Mouse (Mus musculus): ENCODE results near the gene Cers1. TPM values are rescaled to one million over a fixed set of nuclear protein-coding genes. Genes with fewer than 3 reads are reported as not detected.

The Cers1 gene
- polyA plus RNA-seq, 1 experiment from 2014 or later: 31.9 TPM

DNA sequence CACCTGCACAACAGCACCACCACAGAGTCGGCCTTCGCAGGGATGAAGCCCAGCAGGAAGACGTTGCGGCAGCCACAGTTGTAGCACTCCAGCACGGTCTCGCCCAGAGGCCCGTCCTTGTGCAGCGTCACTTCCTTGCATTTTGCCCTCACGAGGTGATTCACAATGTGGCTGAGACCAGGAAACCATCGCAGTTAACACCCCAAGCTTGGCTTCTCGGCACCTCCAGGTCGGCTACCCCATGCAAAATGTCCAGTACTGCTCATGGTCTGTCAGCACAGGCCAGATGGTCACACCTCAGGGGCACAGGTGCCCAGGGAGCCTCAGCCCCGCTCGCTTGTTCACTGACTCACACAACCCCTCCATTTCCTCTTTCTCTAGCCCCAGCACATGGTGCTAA lies 26.4 kb downstream of the Cers1 start:
- no peak overlapping the region for H3K9ac ChIP-seq (replicated peaks)
- no peak overlapping the region for H3K4me2 ChIP-seq (replicated peaks)
- H3K4me3 ChIP-seq: no peak overlapping the region
- H3K9me3 ChIP-seq: no peaks in the 10 kb centered on the region
- H3K27me3 ChIP-seq: no peaks in the 10 kb centered on the region
- peaks cover 63% of the 10 kb centered on the region for H3K36me3 ChIP-seq
- no peak overlapping the region for H3K27ac ChIP-seq (replicated peaks)
- WGBS: 91% methylated on average over 14 of the region's 14 CpGs
- peaks cover 14% of the 10 kb centered on the region for H3K4me1 ChIP-seq
- no peak for ATAC-seq (replicated peaks)

DNA sequence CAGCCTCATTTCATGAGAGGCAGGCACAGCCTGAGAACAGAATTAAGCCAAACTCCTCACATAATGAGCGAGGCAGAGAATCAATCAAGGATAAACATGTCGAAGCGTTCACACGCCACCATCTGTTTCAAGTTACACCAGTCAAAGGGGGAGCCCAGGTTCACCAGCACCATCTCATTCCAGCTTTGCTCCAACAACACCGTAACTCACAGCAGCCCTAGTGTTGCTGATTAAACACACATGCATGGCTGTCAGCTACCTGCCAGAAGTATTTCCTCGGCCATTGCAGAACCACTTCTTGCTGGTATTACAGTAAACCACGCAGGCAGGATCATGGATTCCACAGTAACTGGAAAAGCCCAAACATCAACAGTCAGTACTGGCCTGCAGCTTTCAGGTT lies 27.5 kb downstream of the Cers1 start:
- Histone ChIP-seq H3K4me2 (replicated peaks) (no peak overlapping the region), H3K36me3 (peaks cover 52% of the 10 kb centered on the region), H3K27ac (replicated peaks) (peak overlapping the region; percentile 18; the same call in 1 of the 2 replicates), H3K4me3 (no peak overlapping the region), H3K9ac (replicated peaks) (no peak overlapping the region; the same call in 1 of the 2 replicates), H3K9me3 (no peaks in the 10 kb centered on the region), H3K4me1 (peaks cover 19% of the 10 kb centered on the region), H3K27me3 (no peaks in the 10 kb centered on the region)
- ATAC-seq (replicated peaks): no peak
- 71% methylated on average over 7 of the region's 7 CpGs for WGBS

DNA sequence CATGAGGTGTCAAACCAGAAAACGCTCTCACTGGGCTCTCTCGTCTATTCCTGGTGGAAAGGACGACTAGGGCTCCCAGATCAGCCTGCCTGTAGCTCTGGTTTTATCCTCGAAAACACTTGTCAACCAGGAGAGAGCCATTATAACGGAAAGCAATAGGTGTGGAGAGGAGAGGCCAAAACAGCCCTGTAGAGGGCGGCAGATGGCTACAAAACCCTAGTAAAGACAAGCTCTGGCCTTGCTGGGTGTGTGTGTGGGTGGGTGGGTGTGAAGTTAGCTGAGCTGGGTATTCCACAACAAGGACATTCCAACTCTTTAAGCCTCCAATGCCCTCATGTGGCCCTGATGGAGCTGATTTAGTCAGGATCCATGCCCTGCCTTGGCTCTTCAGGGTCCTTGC lies 28.1 kb downstream of the Cers1 start:
- WGBS: 62% methylated on average over 6 of the region's 6 CpGs
- Histone ChIP-seq H3K36me3 (peaks cover 46% of the 10 kb centered on the region), H3K27me3 (no peaks in the 10 kb centered on the region), H3K9ac (replicated peaks) (no peak overlapping the region; the same call in 1 of the 2 replicates), H3K4me2 (replicated peaks) (no peak overlapping the region), H3K4me1 (peaks cover 24% of the 10 kb centered on the region), H3K27ac (replicated peaks) (0 out of 2 replicates have a peak overlapping the region, but pooled peaks have one; percentile 18), H3K4me3 (no peak overlapping the region), H3K9me3 (no peaks in the 10 kb centered on the region)
- peak; percentile 46; the same call in 1 of the 2 replicates for ATAC-seq (replicated peaks)

DNA sequence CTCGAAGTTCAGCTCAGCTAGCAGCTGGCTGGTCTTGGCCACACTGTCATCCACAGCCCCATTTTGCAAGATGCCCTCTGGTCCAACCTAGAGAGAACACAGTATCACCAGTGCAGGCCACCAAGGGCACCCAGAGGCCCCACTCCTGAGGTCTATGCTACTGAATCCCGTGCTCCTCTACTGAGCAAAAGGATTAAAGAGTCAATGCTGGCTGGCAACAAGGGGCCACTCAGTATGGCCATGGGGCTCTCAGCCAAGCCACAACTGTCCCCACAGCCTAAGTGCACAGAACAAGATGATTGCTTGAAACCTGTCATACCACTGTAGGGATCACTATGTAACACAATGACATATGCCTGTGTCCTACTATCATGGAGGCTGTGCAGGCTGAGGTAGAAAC lies 28.7 kb downstream of the Cers1 start:
- no peak for ATAC-seq (replicated peaks)
- no peak overlapping the region for H3K4me2 ChIP-seq (replicated peaks)
- H3K9ac ChIP-seq (replicated peaks): no peak overlapping the region
- H3K4me1 ChIP-seq: peaks cover 24% of the 10 kb centered on the region
- H3K27ac ChIP-seq (replicated peaks): no peak overlapping the region
- peaks cover 41% of the 10 kb centered on the region for H3K36me3 ChIP-seq
- H3K9me3 ChIP-seq: no peaks in the 10 kb centered on the region
- H3K4me3 ChIP-seq: no peak overlapping the region
- H3K27me3 ChIP-seq: no peaks in the 10 kb centered on the region
- WGBS: 88% methylated on average over 2 of the region's 2 CpGs

DNA sequence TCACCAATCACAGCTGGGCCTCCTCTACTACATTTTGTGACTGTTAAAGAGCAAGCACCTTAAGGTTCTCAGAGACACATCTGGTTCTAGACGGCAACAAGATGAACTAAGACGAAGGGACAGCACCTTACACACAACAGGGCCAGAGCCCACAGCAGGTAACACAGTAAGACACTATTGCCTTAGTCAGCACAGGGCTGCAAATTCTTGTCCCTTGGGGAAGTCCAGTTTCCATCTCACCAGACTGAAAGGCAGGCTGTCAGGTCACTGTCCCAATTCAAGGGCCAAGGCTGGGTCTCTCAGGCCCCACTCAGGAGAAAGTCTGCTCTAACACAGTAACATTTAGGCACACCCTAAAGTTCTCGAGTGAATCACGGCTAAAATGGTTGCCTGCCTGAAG lies 31.9 kb downstream of the Cers1 start:
- no peak overlapping the region for H3K4me3 ChIP-seq
- H3K9me3 ChIP-seq: no peaks in the 10 kb centered on the region
- no peaks in the 10 kb centered on the region for H3K27me3 ChIP-seq
- H3K9ac ChIP-seq (replicated peaks): no peak overlapping the region
- 86% methylated on average over 4 of the region's 4 CpGs for whole genome bisulfite sequencing
- peaks cover 55% of the 10 kb centered on the region for H3K4me1 ChIP-seq
- no peak overlapping the region for H3K27ac ChIP-seq (replicated peaks)
- no peak for ATAC-seq (replicated peaks)
- no peak overlapping the region for H3K4me2 ChIP-seq (replicated peaks)
- peaks cover 10% of the 10 kb centered on the region for H3K36me3 ChIP-seq

DNA sequence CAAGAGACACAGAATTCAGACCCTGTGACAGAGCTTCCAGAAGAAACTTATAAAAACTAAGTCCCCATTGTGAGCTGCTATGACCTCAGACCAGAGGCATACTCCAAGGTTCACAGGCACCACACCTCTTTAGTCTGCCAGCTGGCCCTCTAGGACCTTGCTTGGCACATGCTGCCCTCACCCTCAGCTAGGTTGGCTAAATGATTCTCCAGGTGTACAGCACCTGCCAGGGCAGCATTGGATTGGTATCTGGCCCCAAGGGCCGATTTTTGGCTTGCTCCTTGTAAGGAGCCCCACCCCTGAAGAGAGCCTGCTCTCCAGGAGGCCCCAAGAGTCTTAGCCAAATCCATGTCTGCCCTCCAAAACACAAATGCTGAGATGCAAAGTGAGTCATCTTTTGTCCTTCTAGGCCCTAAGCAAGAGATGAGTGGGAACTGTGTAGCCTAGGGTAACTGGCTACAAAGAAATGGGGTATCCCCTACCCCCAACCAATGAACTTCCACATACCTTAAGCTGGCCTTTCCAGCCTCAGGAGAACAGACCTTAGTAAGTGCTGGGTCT lies 32.4 kb downstream of the Cers1 start:
- 95% methylated on average over 1 of the region's 1 CpGs for WGBS
- H3K4me1 ChIP-seq: peaks cover 51% of the 10 kb centered on the region
- no peaks in the 10 kb centered on the region for H3K9me3 ChIP-seq
- H3K4me2 ChIP-seq (replicated peaks): no peak overlapping the region
- H3K27me3 ChIP-seq: no peaks in the 10 kb centered on the region
- no peak overlapping the region for H3K27ac ChIP-seq (replicated peaks)
- ATAC-seq (replicated peaks): no peak
- H3K36me3 ChIP-seq: peaks cover 5% of the 10 kb centered on the region
- H3K9ac ChIP-seq (replicated peaks): no peak overlapping the region
- H3K4me3 ChIP-seq: no peak overlapping the region

DNA sequence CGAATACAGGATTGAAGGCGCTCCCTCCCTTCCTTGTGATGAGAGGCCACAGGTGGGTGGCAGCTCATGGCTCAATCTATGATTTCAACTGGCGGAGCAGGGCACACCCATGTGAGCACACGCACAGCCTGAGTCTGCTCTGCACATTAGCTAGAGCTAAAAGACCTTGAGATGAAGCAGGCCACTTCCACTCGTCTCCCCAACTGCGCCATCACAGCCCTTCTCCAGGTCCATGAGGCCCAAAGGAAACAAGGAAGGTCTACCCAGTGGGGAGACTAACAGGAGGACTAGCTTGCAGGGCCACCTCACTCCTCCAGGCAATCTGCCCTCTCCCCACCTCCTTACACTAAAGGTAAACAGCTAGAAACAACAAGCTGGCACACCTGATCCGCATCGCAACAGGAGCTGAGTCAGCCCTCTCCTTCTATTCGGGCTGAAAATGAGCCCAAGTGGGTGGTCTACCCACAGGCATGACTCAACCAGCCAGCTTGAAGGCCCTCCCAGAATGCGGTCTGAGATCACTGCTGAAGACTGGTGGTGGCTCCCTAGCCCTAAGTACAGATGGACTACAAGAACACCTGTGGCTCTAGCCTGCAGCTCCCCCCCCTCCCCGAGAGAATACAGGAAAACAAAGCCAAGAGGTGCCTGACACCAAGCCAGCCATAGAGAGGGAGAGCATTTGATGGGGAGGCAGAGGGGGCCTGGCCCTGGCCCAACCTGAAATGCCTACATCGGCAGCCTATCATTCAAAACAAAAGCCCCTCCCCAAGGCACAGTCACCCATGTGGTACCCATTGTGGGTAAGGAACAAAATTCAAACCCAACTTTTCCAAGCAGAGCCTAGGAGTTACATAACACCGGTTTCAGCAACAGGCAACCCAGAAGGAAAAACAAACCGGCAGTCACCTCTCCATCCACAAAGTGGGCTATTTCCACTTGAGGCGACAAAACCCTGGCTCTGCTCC lies 35.7 kb downstream of the Cers1 start:
- peak overlapping the region; percentile 95 for H3K4me2 ChIP-seq (replicated peaks)
- ATAC-seq (replicated peaks): no peak
- 44% methylated on average over 15 of the region's 15 CpGs for WGBS
- H3K9ac ChIP-seq (replicated peaks): peak overlapping the region; percentile 90
- no peaks in the 10 kb centered on the region for H3K27me3 ChIP-seq
- H3K4me3 ChIP-seq: peak overlapping the region; percentile 100
- H3K4me1 ChIP-seq: peaks cover 50% of the 10 kb centered on the region
- H3K36me3 ChIP-seq: no peaks in the 10 kb centered on the region
- H3K27ac ChIP-seq (replicated peaks): no peak overlapping the region
- no peaks in the 10 kb centered on the region for H3K9me3 ChIP-seq

DNA sequence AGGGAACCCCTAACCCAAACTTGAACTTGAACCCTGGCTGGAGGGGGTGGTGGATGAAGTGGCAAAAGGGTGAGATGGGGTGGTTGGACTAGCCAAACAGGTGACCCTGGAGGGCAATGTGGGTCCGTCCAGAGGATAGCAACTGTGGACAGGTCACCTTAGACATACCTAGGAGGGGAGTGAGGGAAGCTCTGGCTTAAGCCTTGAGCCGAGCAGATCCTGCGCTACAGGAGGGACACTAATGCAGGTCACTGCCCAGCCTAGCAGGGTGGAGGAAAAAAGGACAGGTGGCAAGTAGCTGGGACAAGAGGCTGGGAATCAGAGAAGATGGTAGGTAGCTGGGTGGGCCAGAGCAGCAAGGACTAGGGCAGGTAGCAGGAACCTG lies 36.4 kb downstream of the Cers1 start:
- peak overlapping the region; percentile 95 for H3K4me2 ChIP-seq (replicated peaks)
- no peaks in the 10 kb centered on the region for H3K36me3 ChIP-seq
- H3K4me3 ChIP-seq: peak overlapping the region; percentile 100
- peaks cover 50% of the 10 kb centered on the region for H3K4me1 ChIP-seq
- WGBS: 29% methylated on average over 3 of the region's 3 CpGs
- H3K9ac ChIP-seq (replicated peaks): peak overlapping the region; percentile 90
- H3K27ac ChIP-seq (replicated peaks): no peak overlapping the region
- H3K27me3 ChIP-seq: no peaks in the 10 kb centered on the region
- H3K9me3 ChIP-seq: no peaks in the 10 kb centered on the region
- ATAC-seq (replicated peaks): no peak

DNA sequence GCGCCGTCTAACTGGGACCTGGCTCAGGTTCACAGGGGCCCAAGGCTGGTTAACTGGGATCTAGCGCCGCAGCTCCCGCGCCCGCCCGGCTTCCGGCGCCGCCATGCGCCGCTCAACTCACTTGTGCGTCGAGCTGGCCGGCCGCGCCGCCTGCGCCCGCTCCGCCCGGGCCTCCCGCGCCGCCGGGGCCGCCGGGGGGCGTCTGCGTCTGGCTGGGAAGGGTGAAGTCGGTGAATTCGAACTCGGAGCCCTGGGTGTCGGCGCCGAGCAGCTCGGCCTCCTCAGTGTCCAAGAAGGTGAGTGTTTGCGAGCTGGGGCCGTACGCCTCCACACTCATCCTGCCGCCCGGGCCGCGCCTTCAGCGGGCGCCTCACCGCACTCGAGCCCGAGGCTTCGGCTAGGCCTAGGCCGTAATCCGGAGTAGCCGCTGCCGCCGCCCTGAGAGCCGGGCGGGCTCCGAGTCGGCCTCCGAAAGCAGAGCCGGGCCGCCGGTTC lies 37.1 kb downstream of the Cers1 start:
- H3K36me3 ChIP-seq: no peaks in the 10 kb centered on the region
- ATAC-seq (replicated peaks): peak; percentile 65
- no peaks in the 10 kb centered on the region for H3K9me3 ChIP-seq
- peak overlapping the region; percentile 90 for H3K27ac ChIP-seq (replicated peaks)
- H3K4me2 ChIP-seq (replicated peaks): peak overlapping the region; percentile 95
- peak overlapping the region; percentile 100 for H3K4me3 ChIP-seq
- WGBS: under 1% methylated on average over 61 of the region's 64 CpGs
- H3K9ac ChIP-seq (replicated peaks): peak overlapping the region; percentile 90
- no peaks in the 10 kb centered on the region for H3K27me3 ChIP-seq
- peaks cover 49% of the 10 kb centered on the region for H3K4me1 ChIP-seq

DNA sequence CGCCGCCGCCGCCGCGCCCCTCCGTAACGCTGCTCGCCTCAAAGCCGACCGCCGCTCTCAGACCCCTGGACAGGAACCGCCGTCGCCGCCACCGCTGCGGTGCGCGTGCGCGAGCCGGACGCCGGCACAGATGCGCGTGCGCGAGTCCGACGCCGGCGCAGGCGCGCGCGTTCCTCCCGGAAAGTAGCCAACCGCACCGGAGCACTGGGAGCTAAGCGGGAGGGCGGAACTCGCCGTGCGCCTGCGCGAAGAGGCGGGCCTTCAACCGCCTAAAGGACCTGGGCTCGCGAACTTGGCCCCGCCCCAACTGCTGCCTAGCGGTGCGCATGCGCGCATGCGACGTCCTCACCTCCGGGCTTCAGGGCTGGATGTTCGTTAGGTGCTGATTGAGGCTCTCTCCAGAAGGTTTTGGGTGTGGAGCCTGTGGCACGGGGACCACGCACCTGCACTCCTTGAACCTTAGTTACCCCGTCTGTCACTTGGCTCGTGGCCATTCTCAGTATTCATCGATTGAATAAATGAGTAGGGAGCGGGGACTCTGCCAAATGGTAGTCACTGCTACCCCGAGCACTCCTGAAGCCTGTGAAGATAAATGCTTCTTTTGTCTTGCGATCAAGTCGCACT lies 37.7 kb downstream of the Cers1 start, which contains the start of gene Upf1:
Gene Upf1 (minus strand): TSS at position 85 of the 624 bp plus-strand sequence.
- Histone ChIP-seq H3K4me2 (replicated peaks) (peak within 1 kb of the TSS; percentile 95), H3K4me1 (peaks cover 42% of the 10 kb centered on the region), H3K4me3 (peak within 1 kb of the TSS; percentile 100), H3K27me3 (no peaks in the 10 kb centered on the region), H3K36me3 (no peaks in the 10 kb centered on the region), H3K9ac (replicated peaks) (peak within 1 kb of the TSS; percentile 90), H3K9me3 (no peaks in the 10 kb centered on the region), H3K27ac (replicated peaks) (peak within 1 kb of the TSS; percentile 90)
- peak; percentile 87 for ATAC-seq (replicated peaks)
- WGBS: under 1% methylated on average over 49 of the region's 69 CpGs

DNA sequence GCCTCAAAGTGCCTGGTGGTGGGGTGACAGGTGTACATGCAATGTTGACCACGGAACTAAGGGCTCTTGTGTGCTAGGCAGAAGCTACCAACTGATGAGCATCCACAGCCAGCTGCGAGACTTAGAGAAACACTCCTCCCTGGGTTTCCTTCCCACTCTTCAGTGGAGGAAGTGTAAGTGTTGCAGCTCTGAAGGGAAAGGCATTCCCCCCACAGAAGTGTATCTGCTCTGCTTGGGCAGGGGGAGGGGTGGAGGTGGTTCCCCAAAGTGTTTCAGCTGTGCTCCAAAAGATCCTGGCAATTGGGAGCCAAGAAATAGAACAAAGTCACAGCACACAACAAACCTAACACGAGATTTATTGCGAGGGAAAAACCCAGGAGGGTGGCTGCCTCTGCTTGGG lies 38.4 kb downstream of the Cers1 start:
- Histone ChIP-seq H3K27ac (replicated peaks) (peak overlapping the region; percentile 86), H3K9ac (replicated peaks) (peak overlapping the region; percentile 55), H3K9me3 (no peaks in the 10 kb centered on the region), H3K4me1 (peaks cover 39% of the 10 kb centered on the region), H3K27me3 (no peaks in the 10 kb centered on the region), H3K36me3 (no peaks in the 10 kb centered on the region), H3K4me2 (replicated peaks) (peak overlapping the region; percentile 69), H3K4me3 (peak overlapping the region; percentile 100)
- ATAC-seq (replicated peaks): no peak
- WGBS: 69% methylated on average over 4 of the region's 4 CpGs

DNA sequence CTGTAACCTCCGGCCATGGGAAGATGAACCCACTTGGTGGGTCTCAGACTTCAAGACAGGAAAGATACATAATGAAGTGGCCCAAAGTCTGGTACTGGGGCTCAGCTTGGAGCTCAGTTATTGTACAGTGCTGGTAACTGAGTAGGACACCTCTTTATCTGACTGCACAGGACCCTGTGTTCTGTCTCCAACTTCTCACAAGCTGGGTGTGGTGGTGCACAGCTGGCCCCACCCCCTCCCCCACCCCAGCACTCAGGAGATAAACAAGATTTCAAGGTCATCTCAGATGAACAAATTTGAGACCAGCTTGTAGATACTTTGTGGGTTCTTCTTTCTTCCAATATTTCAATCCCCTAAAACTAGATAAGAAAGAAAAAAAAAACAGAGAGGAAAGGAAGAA lies 40.5 kb downstream of the Cers1 start:
- Histone ChIP-seq H3K9me3 (no peaks in the 10 kb centered on the region), H3K4me3 (no peak overlapping the region)
- 96% methylated on average over 1 of the region's 1 CpGs for WGBS

More for the DNA sequence above, 40.5 kb downstream of the Cers1 start:
- Histone ChIP-seq H3K4me1 (peaks cover 22% of the 10 kb centered on the region), H3K27ac (replicated peaks) (no peak overlapping the region), H3K9ac (replicated peaks) (no peak overlapping the region), H3K4me2 (replicated peaks) (no peak overlapping the region), H3K36me3 (no peaks in the 10 kb centered on the region), H3K27me3 (no peaks in the 10 kb centered on the region)
- no peak for ATAC-seq (replicated peaks)
